Mouse (Mus musculus) lung, postnatal 25 days (tissue): ENCODE data around the gene Frmd5.
"Not testable (repeated sequence)": the region's sequence is repeated elsewhere in the genome, so short reads cannot be mapped to it uniquely, and the experiment has no call there.

ENCODE experiments used
- DNase-seq: peaks from one replicate; pipeline ENCODE4 v3.0.0; 2022; ENCODE audit warnings: low spot score

The Frmd5 gene

DNA sequence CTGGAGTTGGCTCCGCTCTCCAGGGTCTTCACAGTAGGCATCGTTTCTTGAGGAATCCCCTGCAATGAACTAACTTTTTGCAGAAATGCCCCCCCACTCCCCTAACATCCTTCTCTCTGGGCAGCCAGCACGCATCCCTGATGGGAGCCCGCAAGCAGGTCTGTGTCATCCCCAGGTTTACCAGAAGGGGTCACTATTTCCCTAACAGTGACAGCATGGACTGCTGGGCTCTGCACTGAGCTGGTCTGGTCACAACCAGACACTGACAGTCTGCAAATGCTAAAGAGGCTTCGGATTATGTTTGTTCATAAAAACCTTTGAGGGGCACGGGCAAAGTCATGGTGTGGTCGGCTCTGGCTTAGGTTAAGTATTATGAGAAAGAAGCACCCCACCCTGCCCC lies 235.1 kb downstream of the Frmd5 start:
- peak; percentile 87 for DNase-seq

DNA sequence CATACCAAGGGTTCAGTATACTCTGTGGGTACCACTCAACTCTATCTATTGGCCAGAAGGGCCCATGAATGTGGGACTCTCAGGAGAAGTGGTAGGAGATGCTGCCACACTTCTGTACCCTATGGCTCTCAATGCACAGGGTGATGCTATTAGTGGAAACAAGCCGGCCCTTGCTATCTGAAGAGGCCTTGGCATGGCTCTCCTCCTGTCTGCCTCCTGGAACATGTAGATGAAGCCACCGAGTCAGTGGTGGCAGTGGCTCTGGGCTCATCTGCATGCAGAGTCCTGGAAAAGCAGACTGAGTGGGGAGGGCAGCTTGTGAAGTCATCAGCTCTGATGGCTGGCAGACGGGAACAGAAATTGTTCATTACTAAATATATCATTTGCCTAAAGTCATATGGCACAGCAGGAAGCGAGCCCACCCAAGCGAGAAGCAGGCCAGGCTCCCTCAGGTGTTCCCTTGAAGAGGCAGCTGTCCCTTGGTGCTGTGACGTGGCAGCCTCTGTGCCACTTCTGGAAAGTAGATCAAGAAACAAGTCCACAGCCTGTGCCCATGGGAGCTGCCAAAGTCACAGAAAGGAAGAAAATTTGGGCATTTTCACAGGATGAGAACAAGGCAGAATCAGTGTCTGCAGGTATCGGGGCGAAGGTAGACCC lies 235.8 kb downstream of the Frmd5 start:
- no peak for DNase-seq

DNA sequence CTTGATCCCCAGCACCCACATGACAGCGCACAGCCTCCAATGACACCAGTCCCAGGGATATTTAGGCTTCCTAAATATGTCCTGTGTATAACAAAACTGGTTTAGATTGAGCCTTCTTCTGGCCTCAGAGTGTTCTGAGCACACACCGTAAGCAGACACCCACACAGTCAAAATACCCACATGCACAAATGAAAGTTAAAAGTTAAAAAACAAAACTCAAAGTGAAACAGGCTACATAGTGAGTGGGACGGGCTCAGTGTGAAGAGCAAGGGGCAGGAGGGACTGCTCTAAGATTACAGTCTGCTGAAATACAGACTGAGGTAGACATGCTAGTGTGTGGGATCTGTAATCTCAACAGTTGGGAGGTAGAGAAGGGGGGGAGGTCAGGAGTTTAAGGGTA lies 236.8 kb downstream of the Frmd5 start:
- no peak for DNase-seq

DNA sequence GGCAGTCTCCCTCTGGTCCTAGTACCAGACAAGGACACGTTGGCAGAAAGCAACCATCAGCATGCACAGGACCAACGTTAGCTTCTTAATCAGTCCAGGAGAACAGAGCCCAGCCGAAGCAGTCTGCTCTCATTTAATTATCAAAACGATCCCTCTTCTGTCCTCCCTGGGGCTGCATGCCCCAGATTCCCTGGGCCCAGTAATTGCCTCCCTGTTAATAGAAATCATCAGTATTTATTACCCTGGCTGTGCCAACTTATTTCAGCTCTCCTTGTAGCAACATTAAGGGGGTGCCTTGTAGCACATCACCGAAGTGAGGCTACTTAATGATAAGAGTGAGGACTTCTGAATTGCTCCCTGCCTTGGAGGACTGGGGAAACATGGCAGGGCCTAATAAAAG lies 241.0 kb downstream of the Frmd5 start:
- no peak for DNase-seq

DNA sequence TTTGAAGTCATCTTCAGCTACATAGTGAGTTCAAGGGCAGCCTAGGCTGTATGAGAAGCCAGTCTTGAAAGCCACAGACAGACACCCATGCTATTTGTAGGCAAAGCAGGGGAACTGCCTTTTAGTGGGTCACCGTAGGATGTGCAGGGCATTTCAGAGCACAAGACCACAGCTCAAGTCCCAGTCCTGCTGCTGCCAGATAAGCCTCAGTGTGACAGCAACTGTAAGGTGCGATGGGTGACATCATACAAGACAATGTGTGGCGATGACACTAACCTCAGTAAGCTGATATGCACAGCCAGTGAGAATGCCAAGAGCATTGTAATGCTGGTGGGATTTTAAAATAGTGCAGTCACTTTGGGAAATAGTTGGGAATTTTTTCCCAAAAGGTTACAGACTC lies 243.8 kb downstream of the Frmd5 start:
- no peak for DNase-seq

DNA sequence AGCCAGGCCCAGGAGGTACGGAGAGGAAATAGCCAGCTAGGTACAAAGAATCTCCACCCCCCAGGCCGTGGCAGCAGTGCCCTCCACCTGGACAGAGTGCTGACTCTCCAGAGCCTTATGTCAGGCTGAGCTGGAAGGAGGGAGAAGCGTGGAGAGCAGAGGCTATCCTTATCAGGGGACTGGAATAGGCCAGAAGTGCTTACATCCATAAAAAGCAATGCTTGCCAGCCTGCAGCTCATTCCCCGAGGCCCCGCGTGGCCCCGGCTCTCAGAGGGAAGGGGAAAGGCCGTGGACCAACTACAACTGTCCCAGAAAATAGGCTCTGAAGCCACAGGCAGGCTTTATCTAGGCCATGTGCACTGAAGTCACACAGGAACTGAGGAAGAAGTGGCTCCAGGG lies 255.6 kb downstream of the Frmd5 start:
- DNase-seq: no peak

DNA sequence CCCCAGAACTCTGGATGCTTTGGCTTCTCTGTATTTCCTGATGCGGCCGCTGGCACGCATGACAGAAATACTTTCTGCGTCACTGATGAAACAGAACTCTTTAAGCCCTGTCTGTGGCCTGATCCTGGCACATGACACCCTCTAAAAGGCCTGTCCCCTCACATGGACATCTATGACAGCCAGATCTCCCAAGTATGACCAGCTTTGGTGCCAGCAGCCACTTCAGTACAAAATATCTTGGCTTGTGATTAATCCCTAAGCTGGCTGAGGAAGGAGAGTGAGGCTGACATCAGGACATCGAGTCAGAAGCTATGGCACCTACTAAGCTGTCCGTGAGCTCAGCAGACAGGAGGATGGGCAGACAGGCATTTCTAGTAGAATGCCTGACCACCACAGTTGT lies 257.3 kb downstream of the Frmd5 start:
- DNase-seq: no peak

DNA sequence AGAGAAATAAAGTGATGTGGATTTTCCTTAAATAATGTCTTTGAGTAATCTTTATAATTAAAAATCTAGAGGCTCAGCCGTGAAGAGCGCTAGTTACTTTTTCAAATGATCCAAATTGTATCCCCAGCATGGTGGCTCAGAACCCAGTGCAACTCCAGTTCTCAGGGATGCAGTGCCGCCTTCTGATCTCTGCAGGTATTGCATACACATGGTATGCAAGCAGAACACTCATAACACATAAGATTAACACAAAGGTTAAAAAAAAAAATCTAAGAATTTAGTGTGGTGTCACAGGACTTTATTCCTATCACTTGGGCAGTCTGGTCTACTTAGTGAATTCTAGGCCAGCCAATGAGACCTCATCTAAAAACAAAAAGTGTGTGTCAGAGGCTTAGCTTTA lies 262.1 kb downstream of the Frmd5 start:
- no peak for DNase-seq

DNA sequence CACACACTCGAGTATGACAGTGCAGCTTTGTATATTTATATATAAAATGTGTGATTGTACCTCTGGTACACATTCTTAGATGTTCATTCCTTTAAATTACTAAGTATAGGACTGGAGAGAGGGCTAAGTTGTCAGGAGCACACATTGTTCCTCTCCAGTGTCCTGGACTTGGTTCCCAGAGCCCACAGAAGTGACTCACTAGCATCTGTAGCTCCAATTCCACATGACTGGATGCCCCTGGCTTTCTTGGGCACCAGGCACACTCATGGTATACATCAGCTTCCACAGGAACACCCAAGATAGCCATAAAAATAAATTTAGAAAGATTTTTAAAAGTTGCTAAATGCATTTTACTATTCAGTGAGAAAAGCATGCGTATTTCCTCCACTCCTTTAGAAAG lies 281.8 kb downstream of the Frmd5 start:
- no peak for DNase-seq

DNA sequence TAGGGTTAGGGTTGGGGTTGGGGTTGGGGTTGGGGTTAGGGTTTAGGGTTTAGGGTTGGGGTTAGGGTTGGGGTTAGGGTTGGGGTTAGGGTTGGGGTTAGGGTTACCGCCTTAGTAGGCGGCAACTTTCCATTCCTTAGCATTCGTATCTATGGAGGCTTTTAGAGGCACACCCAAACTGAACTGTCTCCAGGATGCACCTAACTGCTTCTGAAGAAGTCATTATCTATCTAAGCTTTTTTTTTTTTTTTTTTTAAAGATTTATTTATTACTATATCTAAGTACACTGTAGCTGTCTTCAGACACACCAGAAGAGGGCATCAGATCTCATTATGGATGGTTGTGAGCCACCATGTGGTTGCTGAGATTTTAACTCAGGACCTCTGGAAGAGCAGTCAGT lies 284.1 kb downstream of the Frmd5 start:
- not testable (repeated sequence) for DNase-seq

DNA sequence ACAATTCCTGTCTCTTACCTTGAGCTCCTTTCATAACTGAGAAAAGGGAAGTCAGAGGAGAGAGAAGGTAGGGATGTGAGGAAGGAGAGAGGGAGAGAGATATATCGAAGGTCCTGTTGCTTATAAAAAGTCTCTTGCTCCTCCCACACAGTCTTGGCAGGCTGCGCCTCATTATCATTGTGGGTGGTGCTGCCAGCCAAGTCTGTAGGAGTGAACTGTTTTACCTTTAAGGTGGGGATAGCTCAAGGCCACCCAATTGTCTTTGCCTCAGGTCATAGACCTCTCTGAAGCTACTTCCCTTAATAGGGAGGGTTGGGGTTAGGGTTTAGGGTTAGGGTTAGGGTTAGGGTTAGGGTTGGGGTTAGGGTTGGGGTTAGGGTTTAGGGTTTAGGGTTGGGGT lies 284.9 kb downstream of the Frmd5 start:
- no peak for DNase-seq

DNA sequence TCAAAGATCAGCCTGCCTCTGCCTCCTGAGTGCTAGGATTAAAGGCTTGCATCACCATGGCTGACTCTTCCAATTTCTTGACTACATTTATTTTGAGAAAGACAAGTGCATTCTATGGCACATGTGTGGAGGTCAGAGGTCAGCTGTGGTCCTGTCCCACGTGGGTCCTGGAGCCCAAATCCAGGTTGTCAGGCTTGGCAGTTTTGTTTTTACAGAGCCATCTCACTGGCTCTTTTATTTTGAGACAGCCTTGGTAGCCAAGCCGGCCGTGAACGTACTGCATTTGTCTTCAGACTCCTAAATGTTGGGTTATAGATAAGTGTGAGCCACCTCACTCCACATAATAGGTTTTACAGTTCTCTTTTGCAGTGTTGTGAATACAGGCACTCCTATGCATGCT lies 288.2 kb downstream of the Frmd5 start:
- not testable (repeated sequence) for DNase-seq

DNA sequence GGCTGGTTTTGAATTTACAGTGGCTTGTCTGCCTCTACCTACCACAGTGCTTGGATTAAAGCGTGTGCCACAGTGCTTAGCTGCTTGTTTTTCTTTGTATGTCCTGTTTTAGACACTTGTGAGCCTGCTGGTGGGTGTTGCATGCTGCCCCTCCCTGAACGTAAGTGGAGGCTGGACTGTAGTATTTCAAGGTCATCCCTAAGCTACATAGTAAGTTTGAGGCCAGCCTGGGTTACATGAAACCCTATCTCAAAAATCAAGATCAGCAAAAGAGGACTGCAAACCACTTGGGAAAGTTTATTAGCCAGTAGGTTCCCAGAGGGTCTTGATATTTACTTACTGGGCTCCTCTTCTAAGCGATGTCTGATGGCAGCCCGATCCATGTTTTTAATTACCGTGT lies 288.8 kb downstream of the Frmd5 start:
- no peak for DNase-seq

DNA sequence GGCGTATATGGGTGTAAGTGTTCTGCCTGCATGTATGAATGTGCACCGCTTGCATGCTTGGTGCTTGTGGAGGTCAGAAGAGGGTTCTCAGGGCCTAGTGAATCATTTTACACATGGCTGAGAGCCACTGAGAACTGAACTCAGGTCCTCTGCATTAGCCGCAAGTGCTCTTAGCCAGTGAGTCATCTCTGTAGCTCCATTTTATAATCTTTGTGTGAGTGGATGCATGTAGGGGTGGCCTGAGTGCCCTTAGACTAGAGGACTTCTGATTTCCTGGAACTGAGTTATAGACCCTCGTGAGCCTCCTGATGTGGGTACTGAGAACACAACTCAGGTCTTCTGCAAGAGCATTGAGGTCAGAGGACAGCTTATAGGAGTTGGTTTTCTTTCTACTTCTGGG lies 292.7 kb downstream of the Frmd5 start:
- DNase-seq: no peak

DNA sequence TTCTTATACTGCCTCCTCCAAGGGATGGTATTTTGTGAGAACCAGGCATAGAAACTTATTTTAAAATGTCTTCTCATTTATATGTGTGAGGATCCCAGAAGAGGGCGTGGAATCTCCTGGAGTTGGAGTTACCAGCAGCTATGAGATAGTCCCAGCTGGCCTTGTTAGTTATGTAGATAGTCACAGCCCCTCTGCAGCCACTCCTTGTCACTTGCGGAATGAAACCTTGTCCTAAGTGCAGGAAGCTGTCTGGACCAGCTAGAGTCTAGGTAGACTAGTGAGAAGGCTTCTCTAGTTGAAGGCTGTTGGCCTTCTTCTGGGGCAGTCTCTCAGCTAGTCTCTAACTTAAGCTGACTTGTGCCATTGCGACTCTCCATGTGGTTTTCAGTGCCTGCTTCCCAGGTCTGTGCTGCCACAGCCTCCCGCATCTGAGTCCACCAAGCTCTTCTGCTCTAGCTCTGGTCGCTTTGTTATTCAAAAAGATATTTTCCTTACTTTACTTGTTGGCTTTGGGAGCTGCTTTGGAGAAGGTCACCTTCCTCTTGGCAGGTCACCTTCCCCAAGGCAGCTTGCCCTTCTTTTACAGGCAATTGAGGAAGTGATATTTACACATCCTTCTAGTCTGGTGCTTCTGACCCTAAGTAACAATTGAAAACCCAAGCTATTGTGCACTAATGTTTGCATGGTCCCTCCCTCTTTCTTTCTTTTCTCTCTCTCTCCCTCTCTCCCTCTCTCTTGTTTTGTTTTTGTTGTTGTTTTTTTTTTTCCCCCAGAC lies 293.7 kb downstream of the Frmd5 start:
- DNase-seq: not testable (repeated sequence)

DNA sequence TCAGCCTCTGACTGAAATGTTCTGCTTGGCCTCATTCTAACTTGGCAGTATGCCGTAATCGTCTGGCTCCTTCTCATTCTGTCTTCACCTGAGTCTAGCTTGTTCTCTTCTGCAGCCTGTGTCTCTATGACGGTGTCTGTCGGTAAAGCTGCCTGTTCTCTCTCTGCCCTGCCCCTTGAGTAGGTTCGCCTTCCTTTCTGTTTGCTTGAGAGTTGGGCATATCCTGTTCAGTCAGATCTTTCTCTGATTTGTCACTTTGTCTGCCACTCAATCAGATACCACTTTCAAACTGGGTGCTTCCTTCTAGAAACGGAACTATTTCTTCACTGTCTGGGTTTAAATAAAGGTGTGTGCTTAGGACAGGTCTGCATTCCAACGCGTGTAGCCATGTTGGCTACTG lies 295.5 kb downstream of the Frmd5 start:
- no peak for DNase-seq

DNA sequence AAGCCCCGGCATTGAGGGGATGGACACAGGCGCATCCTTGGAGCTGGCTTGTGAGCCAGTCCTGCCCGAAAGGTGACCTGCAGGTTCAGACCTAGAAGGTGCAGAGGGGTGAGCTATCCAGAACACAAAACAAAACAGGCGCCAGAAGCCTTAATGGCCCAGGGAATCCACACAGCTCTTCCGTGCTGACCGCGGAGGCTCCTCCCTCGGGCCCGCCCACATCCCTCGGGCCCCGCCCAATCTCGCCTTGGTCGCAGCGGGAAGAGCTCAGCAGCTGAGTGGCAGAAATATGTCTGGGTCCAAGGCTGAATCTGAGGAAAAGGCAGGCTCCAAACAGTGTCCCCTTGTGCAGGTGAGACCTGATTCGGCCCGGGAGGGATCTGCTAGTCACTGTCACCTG lies 297.3 kb downstream of the Frmd5 start:
- DNase-seq: peak; percentile 74

DNA sequence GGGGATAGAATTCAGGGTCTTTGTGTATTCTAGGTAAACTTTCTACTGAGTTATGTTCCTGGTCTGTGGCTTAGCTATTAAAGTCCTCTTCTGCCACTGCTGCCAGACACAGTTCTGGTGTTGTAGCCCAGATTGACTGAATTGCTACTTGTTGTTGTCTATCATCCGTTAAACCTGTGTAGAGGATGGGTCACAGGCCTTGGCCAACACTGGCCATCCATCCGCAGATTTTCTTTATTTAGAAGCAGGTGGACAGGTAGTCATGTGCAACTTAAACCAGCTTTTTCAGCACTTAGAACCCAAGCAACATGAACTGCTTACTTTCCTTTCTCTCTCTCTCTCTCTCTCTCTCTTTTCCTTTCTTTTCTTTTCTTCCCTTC lies 298.9 kb downstream of the Frmd5 start:
- no peak for DNase-seq

DNA sequence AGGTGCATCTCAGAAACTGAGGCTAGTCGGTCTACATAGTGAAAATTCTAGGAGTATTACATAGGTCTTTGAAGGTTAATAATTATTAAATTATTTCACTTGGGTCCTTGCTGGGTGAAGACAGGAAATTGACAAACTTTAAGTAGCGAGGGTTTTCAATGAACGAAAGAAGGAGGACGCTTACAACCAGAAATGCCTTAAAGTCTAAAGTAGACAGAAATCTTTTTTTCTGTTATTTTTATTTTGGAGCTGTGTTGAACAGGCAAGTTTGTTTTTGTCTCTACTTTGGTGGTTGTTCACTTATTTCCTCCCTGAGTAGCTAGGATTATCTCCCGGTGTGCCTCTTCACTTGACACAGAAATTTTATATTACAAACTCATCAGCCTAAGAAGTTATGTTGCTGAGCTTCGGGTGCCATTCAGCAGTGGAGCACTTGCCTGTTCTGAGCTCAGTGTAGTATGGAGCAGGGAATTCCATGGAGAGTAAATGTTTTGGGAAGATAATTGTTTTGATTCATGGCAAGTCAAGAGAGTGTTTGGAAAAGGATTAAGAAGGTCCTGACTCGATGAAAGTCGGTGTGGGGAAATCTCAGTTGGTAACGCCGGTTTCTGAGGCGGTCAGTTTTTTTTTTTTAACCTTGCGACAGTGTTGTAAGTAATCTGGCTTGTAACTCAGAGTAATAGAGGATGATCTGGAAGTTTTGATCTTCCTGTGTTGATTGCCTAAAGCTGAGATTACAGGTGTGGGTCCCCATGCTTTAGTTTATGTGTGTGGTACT lies 299.5 kb downstream of the Frmd5 start:
- no peak for DNase-seq

DNA sequence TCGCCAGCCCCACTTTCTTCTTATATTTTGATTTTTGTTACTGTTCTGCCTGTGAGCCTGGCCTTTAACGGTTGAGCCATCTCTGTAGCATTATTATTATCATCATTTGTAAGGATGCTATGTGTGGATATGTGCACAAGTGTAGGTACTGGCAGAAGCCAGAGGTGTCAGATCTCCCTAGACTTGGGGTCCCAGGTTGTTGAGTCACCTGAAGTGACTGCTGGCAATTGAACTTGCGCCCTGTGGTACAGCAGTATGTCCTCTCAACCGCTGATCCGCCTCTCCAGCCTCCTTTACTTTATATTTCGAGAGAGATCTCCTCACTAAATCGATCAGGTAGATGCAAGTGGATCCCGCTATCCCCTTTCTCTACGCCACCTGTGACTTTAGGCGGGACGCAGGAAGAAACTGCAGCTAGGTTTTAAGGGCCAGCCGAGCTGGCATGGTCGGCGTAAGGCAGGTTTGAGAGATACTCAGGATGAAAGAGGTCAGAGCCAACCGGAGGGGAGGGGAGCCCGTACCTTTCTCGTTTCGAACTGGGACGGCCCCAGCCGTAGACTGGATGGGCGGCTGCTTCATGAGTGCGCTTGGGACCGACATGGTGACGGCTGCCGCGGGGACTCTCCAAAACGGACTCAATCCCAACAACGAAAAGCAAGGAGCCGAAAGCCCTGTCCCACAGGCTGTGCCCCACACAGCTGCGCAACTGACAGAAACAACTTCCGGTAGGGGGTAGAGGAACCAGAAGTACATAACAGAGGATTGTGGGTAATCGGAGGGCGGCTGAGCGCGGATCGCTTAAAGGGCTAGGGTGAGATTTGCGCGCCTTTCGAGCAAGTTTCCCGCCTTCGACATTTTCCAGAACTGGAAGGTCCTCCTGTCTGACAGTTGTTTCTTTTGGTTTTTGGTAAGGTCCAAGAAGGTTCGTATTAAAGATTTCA lies 300.7 kb downstream of the Frmd5 start, which contains the start of the genes Mfap1a and Wdr76:
Gene Mfap1a (minus strand): TSS at position 724 of the 941 bp plus-strand sequence.
Gene Wdr76 (plus strand): TSS at position 782 of the 941 bp plus-strand sequence.
- DNase-seq: peak; percentile 92

DNA sequence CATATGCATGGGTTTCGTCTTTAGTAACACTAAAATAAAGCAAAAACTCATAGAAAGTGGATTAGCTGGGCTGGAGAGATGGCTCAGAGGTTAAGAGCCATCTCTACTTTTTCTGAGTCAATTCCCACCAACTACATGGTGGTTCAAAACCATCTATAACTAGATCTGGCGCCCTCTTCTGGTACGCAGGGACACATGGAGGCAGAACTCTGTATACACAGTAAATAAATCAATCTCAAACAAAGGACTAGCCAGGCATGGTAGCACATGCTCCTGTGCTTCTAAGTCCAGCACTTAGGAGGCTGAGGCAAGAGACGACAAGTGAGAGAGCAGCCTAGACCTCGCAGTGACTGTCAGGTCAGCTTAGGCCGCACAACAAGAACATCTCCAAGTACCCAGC lies 305.3 kb downstream of the Frmd5 start:
- not testable (repeated sequence) for DNase-seq
